Mouse (Mus musculus) urinary bladder, postnatal 14 days (tissue): Measurements from ENCODE around the gene Tuba1a.
"Not testable (repeated sequence)": the region's sequence is repeated elsewhere in the genome, so short reads cannot be mapped to it uniquely, and the experiment has no call there.

Source experiments
- DNase-seq: peaks from one replicate; pipeline ENCODE4 v3.0.0; 2021; ENCODE audit warnings: low spot score

Gene Tuba1a

GRCm38 (mm10) chr15:98954425-98955253 lies 1.1 kb upstream of the Tuba1a start:
- DNase-seq = no peak

DNA sequence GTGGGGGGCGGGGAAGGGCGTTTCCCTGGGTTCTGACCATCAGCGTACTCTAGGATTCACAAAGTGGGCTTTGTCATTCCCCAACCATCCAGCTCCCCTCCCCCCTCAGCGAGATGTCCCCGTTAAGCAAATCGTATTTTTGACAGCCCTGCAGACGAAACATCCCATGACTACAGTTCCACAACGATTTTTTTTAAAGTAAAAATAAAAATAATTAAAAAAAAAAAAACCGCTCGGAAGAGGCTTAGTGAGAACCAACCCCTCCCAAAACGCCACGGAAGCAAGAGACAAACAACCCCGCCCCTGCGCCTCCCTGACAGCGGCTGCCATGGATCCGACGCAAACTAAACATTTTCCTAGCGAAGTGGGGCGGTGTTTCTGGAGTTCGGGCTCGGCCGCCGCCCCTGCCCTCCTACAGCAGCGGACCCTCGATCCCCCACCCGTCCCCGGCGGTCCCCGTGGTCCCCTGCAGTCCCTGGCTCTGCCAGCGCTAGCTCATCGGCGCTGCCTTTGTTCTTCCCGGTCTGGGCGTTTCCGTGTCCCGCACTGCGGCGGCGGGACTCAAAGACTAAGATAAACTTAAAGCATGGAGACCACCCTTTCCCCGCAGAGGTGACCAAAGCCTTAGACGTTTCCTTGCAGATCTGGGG lies 627 bp downstream of the Tuba1a start:
- peak; percentile 75 for DNase-seq

- DNase-seq = no peak
These were observed 1.4 kb downstream of the Tuba1a start for GRCm38 (mm10) chr15:98952063-98952455.

DNA sequence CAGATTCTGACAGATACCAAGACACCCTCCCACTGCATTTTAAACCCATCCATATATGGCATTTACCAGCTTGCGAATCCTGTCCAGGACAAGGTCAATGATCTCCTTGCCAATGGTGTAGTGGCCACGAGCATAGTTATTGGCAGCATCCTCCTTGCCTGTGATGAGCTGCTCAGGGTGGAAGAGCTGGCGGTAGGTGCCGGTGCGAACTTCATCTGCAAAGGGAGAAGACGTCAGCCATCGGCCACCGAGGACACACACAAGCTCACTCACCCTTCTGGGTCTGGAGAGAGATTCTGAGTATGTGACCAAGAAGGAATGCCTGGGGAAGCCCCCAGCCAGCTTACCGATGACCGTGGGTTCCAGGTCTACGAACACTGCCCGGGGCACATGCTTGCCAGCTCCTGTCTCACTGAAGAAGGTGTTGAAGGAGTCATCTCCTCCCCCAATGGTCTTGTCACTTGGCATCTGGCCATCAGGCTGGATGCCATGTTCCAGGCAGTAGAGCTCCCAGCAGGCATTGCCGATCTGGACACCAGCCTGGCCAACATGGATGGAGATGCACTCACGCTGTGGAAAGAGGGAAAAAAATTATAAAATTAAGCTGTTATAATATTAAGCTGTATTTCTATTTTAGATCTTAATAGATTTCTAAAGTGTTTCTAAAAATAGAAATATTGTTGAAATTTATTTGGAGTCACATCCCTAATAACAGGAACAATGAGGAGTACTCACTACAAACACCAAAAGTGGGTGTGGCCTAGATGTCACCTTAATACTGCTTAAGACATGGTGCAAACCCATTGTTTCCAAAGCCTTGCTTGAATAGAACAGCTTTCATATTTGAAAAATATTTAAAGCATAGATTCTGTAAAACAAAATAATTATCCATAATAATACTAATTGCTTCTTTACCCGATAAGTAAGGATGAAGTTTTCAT lies 2.1 kb downstream of the Tuba1a start:
- not testable (repeated sequence) for DNase-seq

- DNase-seq = no peak
These were observed 4.0 kb downstream of the Tuba1a start for GRCm38 (mm10) chr15:98949607-98949892.

DNA sequence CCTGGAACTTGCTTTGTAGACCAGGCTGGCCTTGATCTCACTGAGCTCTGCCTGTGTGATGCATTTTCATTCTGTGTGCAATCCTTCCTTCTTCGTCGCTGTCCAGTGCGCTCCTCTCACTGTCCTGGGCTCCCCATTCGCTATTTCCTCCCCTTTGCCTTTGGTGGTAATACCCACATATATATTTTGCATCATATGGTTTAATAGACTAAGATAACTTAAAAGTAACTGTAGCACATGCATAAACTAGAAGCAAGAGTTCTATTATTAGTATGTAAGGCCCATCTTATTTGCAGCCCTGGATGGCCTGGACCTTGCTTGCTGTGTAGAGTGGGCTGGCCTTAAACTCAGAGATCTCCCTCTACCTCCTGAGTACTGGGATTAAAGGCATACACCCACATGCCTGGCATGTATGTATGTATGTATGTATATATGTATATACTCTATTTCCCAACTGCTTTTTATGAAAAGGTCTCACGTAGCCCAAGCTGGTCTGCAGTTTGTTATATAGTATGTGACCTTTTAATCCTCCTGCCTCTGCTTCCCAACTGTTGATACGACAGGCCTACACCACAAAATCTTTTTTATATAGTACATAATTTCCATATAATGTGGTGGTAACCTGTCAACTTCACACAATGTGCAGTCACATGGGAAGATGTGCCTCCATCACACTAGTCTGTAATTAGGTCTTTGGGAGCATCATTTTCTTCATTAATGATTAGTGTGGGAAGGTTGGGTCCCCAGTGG lies 4.5 kb downstream of the Tuba1a start:
- DNase-seq = no peak

DNA sequence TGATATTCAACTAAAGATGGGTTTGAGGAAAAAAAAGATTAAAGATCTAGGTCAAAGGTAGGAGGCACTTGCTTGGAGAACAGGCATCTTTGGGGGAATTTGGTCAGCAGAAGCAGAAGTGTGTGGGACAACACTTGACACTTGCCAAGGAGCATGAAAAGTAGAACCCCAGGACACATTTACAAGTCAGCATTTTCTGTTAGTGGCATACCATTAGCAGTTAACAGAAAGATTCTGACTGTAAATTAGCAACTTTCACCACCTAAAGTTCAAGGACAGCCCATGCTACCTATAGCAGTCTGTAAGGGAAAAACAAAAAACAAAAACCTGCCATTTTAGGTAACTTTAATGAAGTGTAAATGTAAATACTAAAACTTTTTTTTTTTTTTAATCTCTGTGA lies 5.1 kb downstream of the Tuba1a start:
- no peak for DNase-seq

DNA sequence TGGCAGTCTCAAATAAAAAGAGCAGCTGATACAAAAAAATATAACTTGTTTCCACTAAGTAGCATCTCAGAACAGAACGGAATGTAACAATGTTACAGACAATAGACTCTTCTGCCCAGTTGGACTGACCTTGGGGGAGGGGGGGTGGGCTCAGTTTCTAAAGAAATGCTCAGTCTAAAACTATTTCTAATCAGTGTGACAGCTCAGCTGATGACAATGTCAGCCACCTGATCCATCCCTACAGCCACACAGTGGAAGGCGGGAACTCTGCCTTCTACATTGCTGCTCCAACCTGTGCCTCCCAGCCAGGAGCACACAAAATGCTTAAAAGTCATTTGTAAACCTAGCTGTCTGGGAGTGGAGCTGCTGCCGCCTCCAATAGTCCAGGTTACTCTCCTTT lies 5.6 kb downstream of the Tuba1a start:
- DNase-seq = no peak

DNA sequence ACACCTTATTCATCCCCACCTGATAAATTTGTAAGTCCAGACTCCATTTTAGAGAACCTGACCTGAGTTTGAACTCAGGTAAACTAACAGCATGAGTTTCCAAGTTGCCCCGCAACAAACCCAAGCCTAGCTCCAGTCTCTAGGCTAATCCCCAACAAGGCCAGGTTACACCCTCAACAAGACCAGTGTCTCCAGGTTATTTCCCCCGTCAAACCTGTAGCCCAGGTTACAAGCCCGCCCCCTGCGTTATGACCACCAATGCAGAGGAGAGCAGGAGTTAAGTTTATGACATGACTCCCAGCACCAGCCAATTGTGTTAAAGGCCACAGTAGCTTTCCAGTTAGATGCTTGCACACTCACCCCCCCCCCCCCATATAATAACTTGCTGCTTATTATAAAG lies 10.4 kb downstream of the Tuba1a start:
- DNase-seq = no peak

DNA sequence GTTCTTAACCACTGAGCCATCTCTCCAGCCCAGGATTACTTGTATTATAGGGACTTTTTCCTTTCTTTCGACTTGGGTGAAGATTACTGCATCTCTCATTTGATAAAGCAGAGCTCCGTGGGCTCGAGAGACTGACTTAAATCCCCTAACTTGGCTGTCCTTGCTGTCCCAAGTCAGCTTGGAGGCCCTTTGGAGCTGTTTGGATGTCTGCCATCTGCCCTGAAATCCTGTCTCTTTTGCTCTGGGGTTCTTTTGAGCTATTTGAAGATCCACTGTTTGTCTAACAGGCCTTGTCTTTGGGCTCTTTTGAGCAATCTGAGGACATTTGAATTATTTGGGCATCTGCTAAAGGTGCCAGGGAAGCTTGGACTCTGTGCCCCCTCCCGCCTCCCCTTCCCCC lies 11.4 kb downstream of the Tuba1a start:
- DNase-seq = no peak

GRCm38 (mm10) chr15:98941539-98941938 lies 12.0 kb downstream of the Tuba1a start:
- no peak for DNase-seq

DNA sequence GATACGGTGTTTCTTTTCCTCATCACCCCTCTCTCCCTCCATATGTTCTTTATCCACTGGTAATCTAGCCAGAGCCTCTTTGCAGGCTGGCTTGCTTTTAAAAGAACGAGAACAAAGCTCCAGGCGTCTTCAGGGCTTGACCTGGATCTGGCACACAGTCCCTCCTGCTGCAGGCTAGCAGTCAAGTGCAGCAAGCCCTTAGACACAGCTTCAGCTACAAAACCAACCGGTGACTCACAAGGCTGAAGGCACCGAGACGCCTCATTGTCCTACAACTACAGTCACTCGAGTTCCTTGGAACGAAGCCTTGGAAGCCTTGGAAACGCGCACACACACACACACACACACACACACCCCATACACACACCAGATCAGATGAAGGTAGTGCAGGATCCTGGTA lies 12.7 kb downstream of the Tuba1a start:
- no peak for DNase-seq

GRCm38 (mm10) chr15:98934217-98934839 lies 19.2 kb downstream of the Tuba1a start, which contains the start of gene Tuba1b:
Gene Tuba1b (minus strand): TSS chr15:98934565.
- peak; percentile 92 for DNase-seq

DNA sequence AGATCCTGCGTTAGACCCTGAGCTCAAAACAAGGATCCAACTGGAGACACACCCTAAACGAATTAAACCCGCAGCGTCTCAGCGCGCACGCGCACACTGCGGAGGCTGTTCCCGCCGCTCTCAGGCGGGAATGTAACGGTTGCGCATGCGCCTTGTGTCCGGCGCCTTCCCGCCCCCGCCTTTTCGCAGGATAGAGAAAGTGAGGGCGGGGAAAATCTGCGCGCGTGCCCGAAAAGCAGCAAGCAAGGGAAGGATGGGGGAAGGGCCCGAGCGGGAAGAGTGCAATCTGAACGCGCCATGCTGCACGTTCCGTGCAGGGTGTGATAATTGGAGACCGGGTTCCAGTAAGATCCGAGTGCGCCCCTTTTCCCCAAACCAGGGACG lies 19.7 kb downstream of the Tuba1a start:
- peak; percentile 98 for DNase-seq

- DNase-seq = not testable (repeated sequence)
These were observed 20.4 kb downstream of the Tuba1a start for GRCm38 (mm10) chr15:98933004-98933671.

DNA sequence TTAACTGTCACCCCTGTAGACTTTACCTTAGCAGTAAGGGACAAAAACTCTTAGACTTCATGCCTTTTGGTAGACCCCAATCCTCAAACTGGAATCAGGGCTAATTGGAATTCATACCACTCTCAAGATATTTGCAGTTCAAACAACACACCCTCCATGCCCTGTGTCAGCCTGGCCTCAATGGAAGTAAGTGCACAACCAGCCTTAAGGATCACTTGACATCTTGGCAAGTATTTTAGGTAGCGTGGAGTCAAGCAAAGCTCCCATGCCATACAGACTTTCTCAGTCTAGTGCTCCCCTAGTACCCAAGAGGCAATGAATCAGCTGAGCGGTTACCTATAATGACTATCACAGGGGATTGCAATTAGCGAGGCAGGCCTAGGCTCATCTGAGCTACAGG lies 22.5 kb downstream of the Tuba1a start:
- no peak for DNase-seq

- no peak for DNase-seq
These were observed 23.3 kb downstream of the Tuba1a start for GRCm38 (mm10) chr15:98930017-98930734.

- DNase-seq = peak; percentile 78
These were observed 24.8 kb downstream of the Tuba1a start for GRCm38 (mm10) chr15:98928598-98929240.

GRCm38 (mm10) chr15:98927566-98927965 lies 25.9 kb downstream of the Tuba1a start:
- DNase-seq = no peak

GRCm38 (mm10) chr15:98924682-98925081 lies 28.8 kb downstream of the Tuba1a start:
- no peak for DNase-seq
